Mouse (Mus musculus) lung, adult 2 months (tissue): Measurements from ENCODE around the gene Ybey.

Experiments
- CTCF ChIP-seq: fragments of 200-500 bp; IDR thresholded peaks from 2 replicates; pipeline ENCODE4 v1.5.1; 2011; ENCODE audit warnings: mild to moderate bottlenecking, low read length, control low read depth; ENCODE audit not compliant: insufficient read depth
- POLR2A ChIP-seq: fragments of 200-500 bp; IDR thresholded peaks from 2 replicates; pipeline ENCODE4 v1.6.1; 2011; ENCODE audit warnings: low read depth, mild to moderate bottlenecking, control low read depth, low read length, borderline replicate concordance; ENCODE audit errors: extremely low read depth

DNA sequence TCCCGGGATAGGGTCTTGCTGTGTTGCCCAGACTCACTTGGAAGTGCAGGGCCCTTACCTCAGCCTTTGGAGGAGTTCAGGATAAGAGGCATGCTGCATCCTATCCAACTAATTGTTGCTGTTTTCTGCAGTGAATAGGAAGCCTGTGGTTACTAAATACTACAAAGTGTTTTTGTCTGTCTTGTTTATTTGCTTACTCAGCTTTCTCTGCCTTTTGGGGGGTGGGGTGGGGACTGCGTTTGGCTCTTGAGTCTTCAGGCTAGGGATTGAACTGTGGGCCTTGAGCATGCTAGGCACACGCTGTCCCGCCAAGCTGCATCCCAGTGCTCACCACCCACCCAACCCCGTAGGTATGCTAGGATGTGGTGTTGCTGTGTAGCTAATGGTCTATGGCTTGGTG, 4.8 kb upstream of the Ybey start:
- TF ChIP-seq CTCF, result no peak
- TF ChIP-seq POLR2A, result no peak
